8 mouse cellular contexts compared by ENCODE assay signal in genomic region chr19:10388615-10389313, GRCm38 (mm10). TPM values are rescaled to one million over a fixed set of nuclear protein-coding genes. Genes with fewer than 3 reads are reported as not detected.
DNase-seq lines count a peak whose midpoint lies in the region.

TSS of gene Syt7 (plus strand) at chr19:10389090.

- H3K4me1 ChIP-seq in megakaryocyte, embryonic 14.5 days: peaks cover 16% of the 10 kb centered on the region

- H3K36me3 ChIP-seq in megakaryocyte, embryonic 14.5 days (replicated peaks; ENCODE audit: low read length): no peaks in the 10 kb centered on the region

- intact Hi-C loops in gastrocnemius, postnatal 14 days (cut with DNase I; ENCODE audit: low total_unique reads): no loop called here

- peak; percentile 86 for DNase-seq in adrenal gland, adult 8-10 months
- DNase-seq in embryo, embryonic 10.5 days (ENCODE audit: low spot score): peak; percentile 97
- peak; percentile 88 for DNase-seq in gastrocnemius, postnatal 14 days
- DNase-seq in induced T-regulatory cell, adult 2 months (ENCODE audit: low read depth): peak; percentile 58
- peak; percentile 71 to 74 for DNase-seq in left cerebral cortex, adult 8-10 months (ENCODE audit: low spot score in 2 of 2)
- peak; percentile 77 to 82 for DNase-seq in right cerebral cortex, adult 2 months (ENCODE audit: low spot score in 2 of 2)
- DNase-seq in urinary bladder, postnatal 10 days (ENCODE audit: low spot score): peak; percentile 73

- H3K9me3 ChIP-seq in megakaryocyte, embryonic 14.5 days: 0 out of 2 replicates have a peak, but pooled peaks cover 5% of the 10 kb centered on the region

- peaks cover 93% of the 10 kb centered on the region for H3K27me3 ChIP-seq in megakaryocyte, embryonic 14.5 days (replicated peaks)

- peak within 1 kb of the TSS; percentile 91 for H3K4me3 ChIP-seq in megakaryocyte, embryonic 14.5 days (replicated peaks)

RNA-seq across cellular contexts. Expression of gene Syt7, which starts in this region (rescaled TPM):
- 10 to 100 TPM; 32.9 to 54.6 (median 44.5) TPM for total RNA-seq in adrenal gland, adult 8-10 months (2022)
- total RNA-seq in gastrocnemius, postnatal 14 days (2021): 1 to 10 TPM; 2.5 to 2.7 TPM
- 100 to 1,000 TPM; 268 to 306 (median 296) TPM for total RNA-seq in left cerebral cortex, adult 8-10 months (2022)
- not detected in 2 replicates for polyA plus RNA-seq in megakaryocyte, embryonic 14.5 days (2012; ENCODE audit: insufficient read depth, low replicate concordance)

Comparison
In these comparisons a context has a peak if more than half of its experiments do, and no peak if none do; other contexts are left out.
1. Peak in every context shown above with its lines: DNase-seq and H3K4me3 ChIP-seq.
2. RNA of gene Syt7 (total RNA-seq): 268 to 306 TPM in left cerebral cortex, adult 8-10 months and 32.9 to 54.6 TPM in adrenal gland, adult 8-10 months; 2.5 to 2.7 TPM in gastrocnemius, postnatal 14 days; every median in the first group is over 4 times any median in the second.
3. RNA of gene Syt7 (total RNA-seq): 268 to 306 TPM in left cerebral cortex, adult 8-10 months; 32.9 to 54.6 TPM in adrenal gland, adult 8-10 months; every median in the first group is over 4 times any median in the second.